Mouse (Mus musculus) induced T-regulatory cell, adult 2 months (primary cell): ENCODE measurements around the gene Fkbp15.
"Not testable (repeated sequence)": the region's sequence is repeated elsewhere in the genome, so short reads cannot be mapped to it uniquely, and the experiment has no call there.

Experiments used
- DNase-seq: peaks from one replicate; pipeline ENCODE4 v3.0.0-alpha.2; 2012; ENCODE audit warnings: low read depth

The Fkbp15 gene

GRCm38 (mm10) chr4:62278081-62278480 lies 82.3 kb downstream of the Fkbp15 start:
- no peak for DNase-seq

GRCm38 (mm10) chr4:62277222-62277621 lies 83.1 kb downstream of the Fkbp15 start:
- no peak for DNase-seq

DNA sequence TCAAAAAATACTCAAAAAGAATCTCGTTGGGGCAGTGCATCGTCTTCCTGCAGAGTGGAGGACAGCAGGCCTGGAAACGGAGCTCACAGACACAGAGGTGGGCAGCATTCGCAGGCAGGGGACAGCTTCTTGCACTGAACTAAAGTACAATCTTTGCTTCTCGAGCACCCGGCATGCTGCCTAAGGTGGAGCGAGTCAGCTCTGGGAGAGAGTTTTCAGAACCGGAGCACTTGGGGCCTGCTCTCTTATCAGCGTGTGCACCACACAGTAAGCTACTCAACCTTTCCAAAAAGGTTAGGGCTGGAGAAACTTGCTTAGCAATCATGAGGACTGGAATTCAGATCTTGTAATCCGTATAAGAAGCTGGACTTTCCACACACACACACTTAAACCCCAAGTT lies 83.7 kb downstream of the Fkbp15 start:
- DNase-seq, result no peak

- no peak for DNase-seq
Measured at GRCm38 (mm10) chr4:62274841-62275536, 85.4 kb downstream of the Fkbp15 start.

DNA sequence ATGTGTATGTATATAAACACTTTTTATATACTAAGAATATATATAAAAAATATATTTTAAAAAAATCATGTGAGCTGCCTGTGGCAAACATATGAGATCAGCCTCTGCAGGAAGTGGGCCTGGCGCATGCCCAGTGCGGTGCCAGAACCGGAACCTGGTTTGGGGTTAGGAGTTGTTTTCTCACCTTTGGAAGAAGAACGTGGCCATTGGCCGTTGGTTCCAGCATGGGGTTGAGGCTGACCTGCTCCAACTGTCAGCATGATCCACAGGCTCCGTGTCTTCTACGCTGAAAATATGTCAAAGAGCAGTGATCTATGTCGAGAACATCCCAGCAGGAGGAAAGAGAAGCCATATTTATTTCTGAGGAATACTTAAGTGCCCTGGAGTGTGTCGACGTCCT lies 86.4 kb downstream of the Fkbp15 start:
- DNase-seq, result no peak

DNA sequence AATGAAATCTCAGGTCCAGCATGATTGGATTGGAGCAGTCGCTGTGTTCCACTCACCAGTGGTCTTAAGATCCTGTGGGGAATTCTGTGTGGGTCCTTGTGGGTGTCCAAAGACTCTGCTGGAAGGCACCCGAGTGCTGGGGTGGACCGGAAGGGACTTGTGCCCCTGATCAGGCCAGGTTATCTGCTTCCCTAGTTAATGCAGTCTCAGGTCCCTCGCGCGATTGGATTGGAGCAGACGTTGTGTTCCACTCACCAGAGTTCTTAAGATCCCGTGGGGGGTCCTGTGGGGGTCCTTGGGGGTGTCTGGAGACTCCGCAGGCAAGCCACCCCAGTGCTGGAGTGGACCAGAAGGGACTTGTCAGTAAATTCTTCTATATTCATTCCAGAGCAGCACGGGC lies 87.7 kb downstream of the Fkbp15 start:
- no peak for DNase-seq

- DNase-seq, result no peak
Measured at GRCm38 (mm10) chr4:62267101-62267500, 93.2 kb downstream of the Fkbp15 start.

GRCm38 (mm10) chr4:62266016-62266415 lies 94.3 kb downstream of the Fkbp15 start:
- DNase-seq, result not testable (repeated sequence)

DNA sequence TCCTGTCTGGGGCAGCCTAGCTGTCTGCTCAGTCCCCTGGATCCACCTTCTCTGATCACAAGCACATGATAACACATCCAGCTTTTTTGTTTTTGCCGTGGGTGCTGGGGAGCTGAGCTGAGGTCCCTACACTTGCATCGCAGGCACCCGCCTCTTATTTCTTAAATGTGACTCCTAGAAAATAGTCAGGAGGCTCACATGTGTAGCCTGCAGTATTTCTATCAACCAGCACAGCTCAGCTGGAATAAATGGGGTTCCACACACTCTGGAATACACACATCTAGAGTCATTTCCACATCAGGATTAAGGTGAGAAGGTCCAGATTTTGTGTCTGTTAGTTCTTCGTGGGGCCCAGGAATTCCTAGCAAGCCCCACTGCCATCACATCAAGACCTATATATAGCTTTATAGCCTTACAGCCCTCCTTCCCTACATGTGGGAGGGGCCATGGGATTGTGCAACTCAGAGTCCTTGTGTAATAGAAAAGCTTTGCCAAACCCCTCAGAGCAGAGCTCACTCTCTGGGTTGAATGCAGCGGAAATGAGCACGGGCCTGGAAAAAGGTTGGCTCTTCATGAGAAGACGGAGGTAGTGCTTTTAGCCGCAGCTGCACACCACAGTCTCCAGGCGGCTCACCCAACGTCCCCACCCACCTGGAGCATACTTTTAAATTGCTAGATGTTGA lies 95.1 kb downstream of the Fkbp15 start:
- no peak for DNase-seq

- no peak for DNase-seq
Measured at GRCm38 (mm10) chr4:62263133-62263844, 97.1 kb downstream of the Fkbp15 start.

DNA sequence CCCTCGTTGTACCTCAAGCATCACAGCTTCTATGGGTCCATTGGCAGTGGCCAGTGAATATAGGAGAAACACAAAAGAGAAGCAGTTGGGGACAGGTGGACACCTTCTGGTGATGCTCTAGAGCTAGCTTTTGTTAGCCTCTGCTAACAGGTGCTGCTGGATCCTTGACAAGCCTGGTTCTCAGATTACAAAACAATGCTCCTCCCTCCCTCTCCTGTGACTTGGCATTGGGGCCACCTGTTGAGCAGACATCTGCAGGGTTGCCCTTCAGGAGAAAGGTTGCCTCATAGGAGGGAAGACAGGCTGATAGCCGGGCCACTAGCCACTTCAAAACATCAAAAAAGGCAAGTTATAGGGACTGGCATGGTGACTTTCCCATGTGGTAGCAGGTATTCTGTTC lies 98.1 kb downstream of the Fkbp15 start, which contains the start of gene Slc31a2:
Gene Slc31a2 (plus strand): TSS at position 287 of the 400 bp plus-strand sequence.
- DNase-seq, result no peak

- peak; percentile 44 for DNase-seq
Measured at GRCm38 (mm10) chr4:62256931-62257330, 103.4 kb downstream of the Fkbp15 start.

- DNase-seq, result no peak
Measured at GRCm38 (mm10) chr4:62254551-62254950, 105.8 kb downstream of the Fkbp15 start.

DNA sequence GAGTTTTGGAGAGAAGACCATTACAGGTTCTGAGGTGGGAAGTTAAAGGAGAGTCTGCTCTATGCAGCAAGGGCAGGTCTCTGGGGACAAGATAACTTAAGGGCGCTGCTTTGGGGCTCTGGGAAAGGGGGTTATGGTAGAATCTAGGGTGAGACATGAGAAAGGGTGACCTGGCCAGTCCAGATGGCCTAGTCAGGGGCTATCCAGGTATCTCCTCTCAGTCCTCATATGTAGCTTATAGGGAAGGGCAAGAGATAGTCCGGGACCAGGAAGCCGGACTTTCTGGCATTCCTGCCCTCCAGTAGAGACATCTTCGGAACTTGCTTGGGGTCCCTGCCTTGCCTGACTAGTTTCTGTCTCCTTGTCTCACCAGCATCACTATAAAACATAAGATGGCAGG lies 108.6 kb downstream of the Fkbp15 start:
- DNase-seq, result no peak

GRCm38 (mm10) chr4:62250896-62251544 lies 109.3 kb downstream of the Fkbp15 start:
- DNase-seq, result no peak
